Mouse (Mus musculus): Measurements from ENCODE around the gene 1700003F12Rik.

The 1700003F12Rik gene

DNA sequence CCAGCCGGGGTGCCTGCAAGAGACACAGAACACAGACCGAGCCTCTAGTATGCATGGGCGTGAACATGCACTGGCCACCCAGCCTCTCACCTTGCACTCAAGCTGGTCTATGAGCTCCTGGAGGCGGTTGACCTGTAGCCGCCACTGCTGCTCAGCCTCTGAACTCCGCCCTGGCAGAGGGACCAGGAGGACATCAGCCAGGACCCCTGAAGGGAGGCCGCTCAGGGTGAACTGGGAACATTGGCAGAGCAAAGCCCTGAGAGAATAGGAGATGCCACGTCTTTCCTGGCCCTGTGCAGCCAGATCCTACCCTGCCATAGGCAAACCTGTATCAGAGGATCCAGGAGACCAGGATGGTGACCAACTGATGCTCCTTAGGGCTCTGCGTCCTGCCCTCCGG is at the start of gene 1700003F12Rik:
Gene 1700003F12Rik (plus strand): TSS at position 375 of the 400 bp plus-strand sequence.
- DNase-seq (ENCODE audit: low spot score) = no peak

DNA sequence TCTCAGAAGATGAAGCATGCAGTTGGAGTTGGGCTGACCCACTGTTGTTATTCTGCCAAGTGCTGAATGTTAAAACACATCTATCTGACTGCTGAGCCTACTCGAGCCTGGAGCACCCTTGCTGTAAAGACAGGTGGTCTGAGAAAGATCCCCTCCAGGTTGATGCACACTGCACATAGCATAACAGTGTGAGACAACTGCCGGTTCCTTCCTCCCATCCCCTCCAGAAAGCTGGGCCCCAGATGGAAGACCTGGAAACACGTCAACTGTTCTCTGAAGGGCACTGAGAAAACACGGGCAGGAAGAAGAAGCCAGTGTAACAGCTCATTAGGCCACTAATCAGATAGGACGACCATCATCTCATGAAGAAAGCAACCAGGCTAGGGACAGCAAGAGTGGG is 48.3 kb upstream of the 1700003F12Rik start:
- no peak for DNase-seq (ENCODE audit: low spot score)

DNA sequence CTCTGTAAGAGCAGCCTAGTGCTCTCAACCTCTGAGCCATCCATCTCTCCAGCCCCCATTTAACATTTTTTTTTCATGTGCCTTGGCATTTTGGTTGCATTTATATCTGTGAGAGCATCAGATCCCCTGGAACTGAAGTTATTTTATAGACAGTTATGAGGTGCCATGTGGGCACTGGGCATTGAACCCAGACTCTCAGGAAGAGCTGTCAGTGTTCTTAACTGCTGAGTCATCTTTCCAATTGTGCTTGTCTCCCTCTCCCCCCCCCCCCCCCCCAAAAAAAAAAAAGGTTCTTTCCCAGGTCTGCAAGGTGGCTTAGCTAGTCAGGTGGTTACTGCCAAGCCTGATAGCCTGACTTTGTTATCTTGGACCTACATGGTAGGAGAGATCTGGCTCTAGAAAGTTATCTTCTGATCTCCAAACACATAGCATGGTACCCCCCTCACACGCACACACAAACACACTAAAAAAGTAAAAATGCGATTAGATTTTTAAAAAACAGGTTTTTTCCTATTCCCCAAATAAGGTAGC is 47.1 kb upstream of the 1700003F12Rik start:
- DNase-seq (ENCODE audit: low spot score) = no peak

DNA sequence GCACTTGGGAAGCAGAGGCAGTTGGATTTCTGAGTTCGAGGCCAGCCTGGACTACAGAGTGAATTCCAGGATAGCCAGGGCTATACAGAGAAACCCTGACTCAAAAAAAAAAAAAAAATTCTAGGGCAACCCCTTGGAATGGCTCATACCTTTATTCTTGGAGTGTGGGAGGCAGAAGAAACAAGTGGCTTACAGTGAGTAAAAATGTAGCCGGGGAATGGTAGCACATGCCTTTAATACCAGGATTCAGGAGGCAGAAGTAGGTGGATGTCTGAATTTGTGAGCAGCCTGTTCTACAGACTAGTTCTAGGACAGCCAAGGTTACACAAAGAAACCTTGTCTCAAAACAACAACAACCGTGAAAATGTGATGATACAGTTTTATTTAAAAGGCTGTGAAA is 46.1 kb upstream of the 1700003F12Rik start:
- DNase-seq (ENCODE audit: low spot score) = no peak

DNA sequence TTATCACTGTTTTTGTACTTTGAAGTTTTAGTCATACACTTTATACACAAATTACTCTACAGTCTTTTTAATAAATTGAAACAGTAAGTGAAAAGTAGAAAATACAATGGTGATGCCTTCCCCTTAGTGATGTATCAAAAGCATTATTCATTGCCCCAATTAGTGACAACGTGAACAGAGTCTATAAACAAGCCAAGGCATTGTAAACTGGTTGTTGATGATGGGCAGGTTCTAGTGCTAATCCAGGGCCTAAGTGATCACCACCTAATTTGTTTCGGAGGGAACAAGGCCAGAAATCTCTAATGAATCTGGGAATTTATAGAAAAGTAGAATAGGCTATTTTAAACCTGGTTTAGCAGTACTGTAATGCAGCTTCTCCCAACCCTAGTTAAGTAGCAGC is 39.8 kb upstream of the 1700003F12Rik start:
- DNase-seq (ENCODE audit: low spot score) = no peak

DNA sequence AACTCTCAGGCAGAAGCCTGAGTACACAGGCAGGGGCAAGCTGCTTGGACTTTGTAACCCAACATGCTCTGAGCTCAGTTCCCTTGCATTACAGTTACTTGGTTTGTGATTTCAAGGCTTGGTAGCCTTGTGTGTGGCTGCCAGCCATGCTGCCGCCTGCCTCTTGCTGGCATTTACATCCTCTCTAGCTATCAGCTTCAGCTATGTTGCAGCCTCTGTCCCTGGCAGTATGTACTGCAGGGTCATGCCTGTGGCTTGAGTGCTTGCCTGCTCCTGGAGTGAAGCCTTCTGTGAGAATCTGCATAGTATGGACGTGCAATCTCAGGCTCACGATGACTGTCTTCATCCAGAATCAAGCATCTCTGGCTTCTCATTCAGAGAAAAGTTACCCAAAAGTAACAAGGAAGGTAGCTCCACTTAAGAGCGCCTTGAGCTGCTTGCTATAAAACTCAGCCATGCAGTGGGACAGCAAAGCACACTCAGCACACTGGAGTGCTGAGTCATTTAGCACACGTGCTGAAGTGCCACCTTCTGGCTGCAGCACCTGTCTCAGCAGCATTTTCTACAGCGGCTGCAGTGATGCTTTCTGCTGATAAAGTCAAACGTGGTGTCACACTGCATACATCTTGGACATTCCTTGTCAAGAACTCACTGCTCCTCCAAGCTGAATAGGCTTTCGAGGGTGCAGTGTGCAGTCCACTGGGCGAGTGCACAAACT is 39.2 kb upstream of the 1700003F12Rik start:
- DNase-seq (ENCODE audit: low spot score) = peak; percentile 64

DNA sequence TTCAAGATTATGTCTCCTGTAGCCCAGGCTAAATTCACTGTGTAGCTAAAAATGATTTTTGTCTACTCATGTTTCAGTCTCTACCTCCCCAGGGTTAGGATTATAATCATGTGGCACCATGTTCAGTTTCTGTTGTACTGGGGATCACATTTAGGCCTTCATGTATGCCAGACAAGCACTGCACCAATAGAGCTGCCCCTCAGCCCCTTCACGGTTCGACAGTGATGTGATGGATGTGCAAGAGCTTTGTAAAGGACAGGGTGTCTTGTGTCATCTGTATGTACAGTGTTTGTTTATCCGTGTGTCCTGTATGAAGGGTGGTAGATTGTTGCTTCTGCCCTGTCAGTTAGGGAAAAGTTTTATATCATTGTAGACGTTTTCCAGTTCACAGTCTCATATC is 38.4 kb upstream of the 1700003F12Rik start:
- no peak for DNase-seq (ENCODE audit: low spot score)

DNA sequence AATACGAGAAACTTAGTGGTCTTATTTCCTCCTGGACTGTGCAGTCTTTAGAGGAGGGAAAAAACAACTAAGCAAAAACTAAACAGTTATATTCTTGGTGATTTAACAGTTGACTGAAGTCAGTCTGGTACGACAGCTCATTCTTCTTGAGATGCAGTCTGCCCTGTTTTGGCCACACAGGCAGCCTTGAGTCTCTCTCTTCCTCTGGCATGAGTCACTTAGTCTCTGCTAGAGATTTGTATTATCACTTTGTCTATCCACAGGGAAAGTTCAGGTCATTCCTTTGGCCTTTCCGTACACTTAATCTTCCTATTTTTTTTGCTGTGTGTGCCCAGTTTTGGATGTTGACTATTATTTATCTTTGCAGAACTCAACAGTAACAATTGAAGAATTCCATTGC is 36.7 kb upstream of the 1700003F12Rik start:
- no peak for DNase-seq (ENCODE audit: low spot score)

DNA sequence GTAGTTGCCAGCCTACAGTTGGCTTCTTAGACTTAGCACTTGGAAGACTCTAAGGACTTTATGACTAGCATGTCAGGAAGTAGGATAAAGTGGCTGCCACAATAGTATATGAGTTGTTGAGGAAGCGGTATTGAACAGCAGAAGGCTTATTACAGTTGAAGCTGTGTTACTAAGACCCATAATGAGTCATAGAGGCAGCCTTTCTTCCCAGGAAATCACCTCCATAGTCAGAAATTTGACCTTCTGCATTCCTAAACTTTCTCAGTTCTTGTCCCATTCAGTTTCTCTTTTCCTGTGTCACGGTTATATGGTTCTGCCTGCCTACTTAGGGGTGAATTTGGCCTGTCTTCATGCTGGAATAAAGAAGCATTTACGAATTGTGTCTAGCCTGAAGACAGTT is 29.9 kb upstream of the 1700003F12Rik start:
- DNase-seq (ENCODE audit: low spot score) = no peak

DNA sequence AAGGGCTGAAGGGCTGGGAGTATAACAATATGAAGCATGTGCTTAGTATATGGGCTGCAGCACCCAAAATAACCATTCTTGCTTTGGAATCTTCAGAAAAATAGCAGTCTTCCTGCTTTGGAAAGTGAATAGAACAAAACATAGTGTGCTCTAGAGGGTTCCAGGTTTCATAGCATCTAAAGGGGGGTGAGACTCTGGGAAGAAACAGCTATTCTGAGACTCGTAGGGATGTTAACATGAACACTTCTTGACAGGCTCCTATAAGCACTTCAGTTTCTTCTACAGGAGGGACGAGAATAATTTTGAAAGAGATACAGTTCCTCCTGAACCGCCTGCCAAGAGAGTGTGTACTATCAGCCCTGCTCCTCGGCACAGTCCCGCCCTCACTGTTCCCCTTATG is 29.5 kb upstream of the 1700003F12Rik start:
- no peak for DNase-seq (ENCODE audit: low spot score)

DNA sequence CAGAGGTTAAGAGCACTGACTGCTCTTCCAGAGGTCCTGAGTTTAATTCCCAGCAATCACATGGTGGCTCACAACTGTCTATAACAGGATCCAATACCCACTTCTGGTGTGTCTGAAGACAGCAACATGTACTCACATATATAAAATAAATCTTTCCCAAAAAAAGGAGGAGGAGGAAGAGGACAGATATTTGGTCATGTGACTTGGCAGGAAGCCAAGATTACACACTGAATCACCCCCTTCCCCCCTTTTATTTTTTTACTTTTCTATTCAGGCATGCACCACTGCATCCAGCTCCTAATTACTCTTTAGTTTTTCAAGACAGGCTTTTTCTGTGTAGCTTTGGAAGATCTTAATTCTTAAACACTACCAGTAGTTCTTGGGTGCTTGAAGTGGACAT is 25.4 kb upstream of the 1700003F12Rik start:
- DNase-seq (ENCODE audit: low spot score) = no peak

DNA sequence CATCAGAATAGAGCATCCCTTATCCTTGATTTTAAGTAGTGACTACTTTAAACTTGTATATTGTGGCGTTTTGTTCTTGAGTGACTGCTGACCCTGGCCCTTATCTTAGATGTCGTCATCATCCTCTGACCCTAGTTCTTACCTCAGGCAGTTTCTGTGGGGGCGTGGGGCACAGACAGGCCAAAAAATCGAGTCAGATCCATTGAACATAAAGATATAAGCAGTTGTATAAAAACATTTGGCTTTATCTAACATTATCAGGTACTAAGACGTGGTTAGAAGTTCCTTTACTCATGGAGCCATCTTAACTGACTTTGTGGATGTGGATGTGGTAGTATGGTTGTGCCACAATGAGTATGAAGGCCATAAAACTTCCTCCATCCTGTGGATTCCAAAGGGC is 24.6 kb upstream of the 1700003F12Rik start:
- no peak for DNase-seq (ENCODE audit: low spot score)

DNA sequence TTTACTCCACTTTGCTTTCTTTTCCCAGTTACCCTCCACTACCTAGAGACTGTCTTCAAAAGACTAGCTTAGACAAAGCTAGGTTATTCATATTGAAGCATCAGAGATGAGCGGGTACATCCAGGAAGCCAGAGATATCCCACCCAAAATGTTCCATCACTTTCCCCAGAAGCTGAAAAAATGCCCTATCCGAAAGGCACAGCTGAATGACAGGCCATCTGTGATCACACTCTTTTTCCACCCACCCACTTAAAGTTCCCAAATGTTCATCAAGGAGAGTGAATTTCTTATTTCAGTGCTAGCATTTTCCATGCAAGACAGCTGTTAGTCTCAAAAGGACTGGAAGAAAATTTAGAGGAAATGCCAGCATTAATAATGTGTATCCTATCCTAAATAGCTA is 21.6 kb upstream of the 1700003F12Rik start:
- no peak for DNase-seq (ENCODE audit: low spot score)

DNA sequence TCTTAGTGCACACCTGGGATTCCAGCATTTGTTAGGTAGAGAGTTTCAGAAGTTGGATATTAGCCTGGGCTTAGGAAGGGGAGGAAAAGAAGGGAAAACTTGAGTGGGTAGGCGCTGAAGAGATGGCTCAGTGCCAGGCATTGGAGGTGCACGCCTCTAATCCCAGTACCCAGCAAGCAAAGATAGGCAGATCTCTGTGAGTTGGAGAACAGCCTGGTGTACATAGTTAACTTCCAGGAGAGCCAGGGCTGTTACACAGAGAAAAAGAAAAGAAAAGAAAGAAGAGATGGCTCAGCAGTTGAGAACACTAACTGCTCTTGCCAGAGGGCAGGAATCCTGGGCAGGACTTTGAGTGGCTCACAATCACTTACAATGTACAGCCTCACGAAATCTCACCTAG is 20.4 kb upstream of the 1700003F12Rik start:
- DNase-seq (ENCODE audit: low spot score) = no peak

DNA sequence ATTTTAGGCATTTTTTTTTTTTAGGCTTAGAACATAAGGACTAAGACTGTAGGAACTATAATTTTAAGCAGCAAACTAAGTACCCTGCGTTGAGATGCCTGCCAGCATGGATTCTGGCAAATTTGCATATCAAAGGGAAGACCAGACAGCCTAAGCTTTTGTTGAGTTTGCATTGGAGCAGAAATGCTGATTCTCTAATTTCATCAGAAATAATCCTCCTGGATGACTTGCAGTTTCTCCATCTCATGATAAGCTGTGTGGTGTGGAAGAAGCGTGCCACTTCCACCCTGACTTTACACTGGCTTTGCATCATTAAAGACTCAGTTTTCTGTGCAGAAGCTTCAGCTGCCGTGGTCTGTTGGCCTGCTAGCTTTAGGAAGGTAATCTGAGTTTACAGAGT is 14.0 kb upstream of the 1700003F12Rik start:
- DNase-seq (ENCODE audit: low spot score) = no peak

DNA sequence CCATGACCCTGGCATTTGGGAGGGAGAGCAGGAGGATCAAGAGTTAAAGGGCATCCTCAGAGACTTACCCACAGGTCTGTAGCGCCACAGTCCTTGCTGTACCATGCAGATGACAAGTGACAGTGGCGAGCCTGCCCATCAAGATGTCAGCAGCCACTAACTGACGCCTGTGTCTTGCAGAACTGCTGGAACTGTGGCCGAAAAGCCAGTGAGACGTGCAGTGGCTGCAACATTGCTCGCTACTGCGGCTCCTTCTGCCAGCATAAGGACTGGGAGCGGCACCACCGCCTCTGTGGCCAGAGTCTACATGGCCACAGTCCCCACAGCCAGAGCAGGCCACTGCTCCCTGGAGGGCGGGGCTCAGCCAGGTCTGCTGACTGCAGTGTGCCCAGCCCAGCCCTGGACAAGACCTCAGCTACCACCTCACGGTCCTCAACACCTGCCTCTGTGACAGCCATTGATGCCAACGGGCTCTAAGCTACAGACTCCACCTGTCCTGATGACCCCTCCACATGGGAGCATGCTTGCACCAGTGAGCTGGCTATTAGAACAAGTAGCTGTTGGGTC is 12.1 kb upstream of the 1700003F12Rik start:
- no peak for DNase-seq (ENCODE audit: low spot score)

DNA sequence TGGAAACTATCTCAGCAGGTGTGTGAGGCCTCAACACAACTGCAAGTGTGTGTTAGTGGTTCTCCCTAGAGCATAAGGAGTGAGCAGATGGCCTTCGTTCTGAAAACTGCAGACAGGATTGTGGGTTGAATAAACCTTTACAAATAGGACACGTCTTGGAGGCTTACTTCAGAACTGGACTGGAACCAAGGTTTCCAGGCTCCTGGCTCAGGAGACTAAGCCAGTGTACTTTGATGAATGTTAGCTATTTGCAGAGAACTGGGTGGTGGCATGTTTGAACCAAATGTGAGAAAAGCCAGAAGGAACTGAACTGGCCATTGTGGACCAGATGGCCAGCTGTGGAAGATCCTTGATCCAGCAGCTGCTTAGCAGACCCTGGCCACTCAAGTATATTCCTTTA is 8.6 kb upstream of the 1700003F12Rik start:
- no peak for DNase-seq (ENCODE audit: low spot score)

DNA sequence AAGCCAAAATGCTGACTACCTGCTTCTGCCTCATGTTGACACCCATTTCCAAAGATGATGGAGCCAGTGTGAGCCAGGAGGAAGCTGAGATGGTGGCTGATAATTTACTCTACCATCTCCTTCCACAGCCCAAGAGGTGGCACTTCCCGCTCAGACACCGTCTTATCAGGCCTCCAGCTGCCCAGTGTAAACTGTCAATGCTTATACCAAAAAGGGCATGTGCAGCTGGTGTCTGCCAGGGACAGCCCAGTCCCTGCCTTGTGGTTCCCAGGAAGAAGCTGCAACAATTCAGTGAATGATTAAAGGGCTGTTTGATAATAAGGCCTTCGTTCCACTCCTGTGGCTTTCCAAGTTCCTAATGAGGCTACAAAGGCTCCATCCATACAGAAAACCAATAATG is 8.2 kb upstream of the 1700003F12Rik start:
- no peak for DNase-seq (ENCODE audit: low spot score)

DNA sequence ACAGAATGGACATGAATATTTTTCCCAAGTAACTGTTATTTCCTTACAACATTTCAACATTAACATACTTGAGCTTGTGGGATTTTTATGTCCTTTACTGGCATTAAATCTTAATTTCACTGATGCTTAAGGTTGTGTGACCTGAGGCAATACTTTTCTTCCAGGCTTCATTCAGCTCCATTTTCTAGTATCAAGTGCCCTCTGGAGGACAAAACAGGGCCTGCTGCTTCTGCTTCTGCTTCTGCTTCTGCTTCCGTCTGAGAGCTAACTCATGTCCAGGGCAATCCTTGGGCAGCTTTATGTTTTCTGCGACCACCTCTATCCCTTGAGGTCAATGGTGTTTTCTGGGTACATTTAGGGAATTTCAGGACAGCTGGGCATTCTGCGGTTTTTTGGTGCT is 7.2 kb upstream of the 1700003F12Rik start:
- no peak for DNase-seq (ENCODE audit: low spot score)

DNA sequence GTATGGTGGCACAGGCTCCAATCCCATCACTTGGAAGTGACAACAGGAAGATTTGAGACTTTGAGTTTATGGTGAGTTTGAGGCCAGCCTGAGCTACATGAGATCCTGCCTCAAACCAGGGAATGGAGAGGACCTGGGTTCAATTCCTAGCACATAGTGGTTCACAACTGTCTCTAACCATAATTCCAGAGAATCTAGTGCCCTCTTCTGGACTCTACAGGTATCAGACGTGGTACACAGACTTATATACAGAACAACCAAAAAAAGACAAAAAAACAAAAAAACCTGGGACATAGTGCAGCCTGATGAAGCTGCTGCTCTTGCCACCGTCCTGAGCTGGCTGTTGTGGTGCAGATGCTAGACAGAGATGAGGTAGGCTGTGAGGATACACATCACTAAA is 5.3 kb upstream of the 1700003F12Rik start:
- DNase-seq (ENCODE audit: low spot score) = no peak

DNA sequence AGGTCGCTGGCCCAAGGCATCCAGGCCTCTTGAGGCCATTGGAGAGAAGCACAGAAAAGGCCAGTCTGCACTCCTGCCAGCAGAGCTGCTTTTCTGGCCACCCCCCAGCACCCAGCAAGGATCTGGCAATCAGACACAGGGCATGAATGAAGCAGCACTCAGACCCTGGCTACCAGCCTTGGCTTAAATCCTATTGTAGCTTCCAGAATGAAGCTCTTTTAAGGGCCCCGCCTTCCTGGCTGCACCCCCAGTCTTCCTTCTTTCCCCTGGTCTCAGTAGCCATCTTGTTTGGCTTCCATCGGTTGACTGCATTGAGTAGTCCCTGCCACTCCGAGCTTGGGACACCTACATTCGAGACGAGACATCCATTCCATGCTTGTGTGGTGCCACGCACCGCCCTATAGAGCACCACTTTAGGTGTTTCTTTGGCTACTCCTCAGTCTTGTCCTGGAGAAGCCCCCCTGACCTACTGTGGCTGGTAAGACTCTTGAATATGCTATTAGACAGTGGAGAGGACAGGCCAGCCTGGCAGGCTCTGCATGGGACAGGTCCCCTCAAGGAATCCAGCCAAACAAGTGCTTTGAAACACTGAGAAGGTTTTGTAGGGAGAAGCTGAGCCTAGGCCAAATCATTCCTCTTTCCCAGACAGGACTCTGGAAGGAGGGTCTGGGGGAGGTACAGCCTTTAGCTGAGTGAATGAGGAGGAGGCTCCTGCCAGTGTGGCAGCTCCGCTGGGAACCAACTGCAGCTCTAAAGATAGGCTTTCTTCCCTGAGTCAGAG is 3.1 kb upstream of the 1700003F12Rik start:
- no peak for DNase-seq (ENCODE audit: low spot score)

DNA sequence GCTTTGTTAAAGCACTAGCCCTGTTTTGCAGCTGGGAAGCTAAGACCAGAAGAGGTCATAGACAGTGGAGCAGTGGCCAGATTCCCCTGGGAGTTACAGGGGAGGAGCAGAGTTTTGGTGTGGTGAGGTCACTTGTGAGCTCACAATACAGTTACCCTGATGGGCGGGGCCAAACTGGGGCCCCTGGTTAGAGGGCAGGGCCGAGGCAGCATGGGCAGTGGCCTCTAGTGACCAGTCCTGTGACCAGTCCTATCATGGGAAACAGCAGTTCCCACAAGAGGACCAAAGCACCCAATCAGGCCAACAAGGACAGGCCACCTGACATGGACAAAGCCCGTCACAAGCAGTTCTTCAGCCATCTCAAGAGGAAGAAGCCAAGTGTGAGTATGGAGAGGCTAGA is 1.8 kb downstream of the 1700003F12Rik start:
- no peak for DNase-seq (ENCODE audit: low spot score)

Measured in yolk sac, embryonic 10.5 days (tissue).